Mouse (Mus musculus) E14TG2a.4 (cell line): ENCODE results near the gene Axl.

Experiments used
- CTCF ChIP-seq: conservative IDR thresholded peaks from 2 replicates; pipeline ENCODE4 v1.5.1; 2014; ENCODE audit warnings: low read length
- NANOG ChIP-seq: IDR thresholded peaks from 2 replicates; pipeline ENCODE4 v1.6.1; 2014; ENCODE audit warnings: borderline replicate concordance, low read length, mixed read lengths
- POU5F1 ChIP-seq: IDR thresholded peaks from 2 replicates; pipeline ENCODE4 v1.6.1; 2014; ENCODE audit warnings: low read length, borderline replicate concordance

GRCm38 (mm10) chr7:25711165-25711564 lies 77.3 kb downstream of the Axl start:
- TF ChIP-seq CTCF (no peak), POU5F1 (no peak), NANOG (no peak)
